Mouse (Mus musculus) MN1 (cell line): ENCODE data around the gene Actb.
A peak's percentile ranks its signal among the peaks of the same experiment; 100 is the strongest.
"Not testable (repeated sequence)": the region's sequence is repeated elsewhere in the genome, so short reads cannot be mapped to it uniquely, and the experiment has no call there.

ENCODE experiments used
- DNase-seq: peaks from one replicate; pipeline ENCODE4 v3.0.0-alpha.2; 2016; ENCODE audit warnings: low spot score

Actb gene

DNA sequence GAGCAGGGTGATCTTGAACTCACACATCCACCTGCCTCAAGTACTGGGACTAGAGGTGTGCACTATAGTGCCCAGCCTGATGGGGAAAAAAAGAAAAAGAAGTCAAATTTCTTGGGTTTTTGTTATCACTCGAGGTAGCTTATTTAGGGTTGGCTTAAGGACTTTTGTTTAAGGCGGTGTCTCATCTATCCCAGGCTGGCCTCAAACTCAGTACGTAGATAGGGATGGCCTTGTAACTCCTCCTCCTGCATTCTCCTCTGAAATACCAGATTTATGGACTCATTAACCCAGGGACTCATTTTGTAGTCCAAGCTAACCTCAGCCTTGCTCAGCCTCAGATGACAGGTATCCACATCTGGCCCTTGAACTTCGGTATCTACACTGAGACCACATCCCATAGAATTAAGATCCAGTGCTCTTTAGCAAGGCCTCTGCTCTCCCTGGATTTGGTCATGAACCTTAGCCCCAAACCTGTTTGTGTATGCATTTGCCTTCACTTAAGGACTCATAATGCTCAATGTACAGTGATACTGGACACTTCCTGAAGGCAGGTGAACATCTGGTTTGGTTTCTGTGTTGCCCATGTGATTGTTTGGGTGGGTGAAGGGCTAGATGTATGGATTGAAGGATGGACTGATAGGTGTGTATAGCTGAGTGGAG is 4.6 kb downstream of the Actb start:
- DNase-seq = peak; percentile 33

DNA sequence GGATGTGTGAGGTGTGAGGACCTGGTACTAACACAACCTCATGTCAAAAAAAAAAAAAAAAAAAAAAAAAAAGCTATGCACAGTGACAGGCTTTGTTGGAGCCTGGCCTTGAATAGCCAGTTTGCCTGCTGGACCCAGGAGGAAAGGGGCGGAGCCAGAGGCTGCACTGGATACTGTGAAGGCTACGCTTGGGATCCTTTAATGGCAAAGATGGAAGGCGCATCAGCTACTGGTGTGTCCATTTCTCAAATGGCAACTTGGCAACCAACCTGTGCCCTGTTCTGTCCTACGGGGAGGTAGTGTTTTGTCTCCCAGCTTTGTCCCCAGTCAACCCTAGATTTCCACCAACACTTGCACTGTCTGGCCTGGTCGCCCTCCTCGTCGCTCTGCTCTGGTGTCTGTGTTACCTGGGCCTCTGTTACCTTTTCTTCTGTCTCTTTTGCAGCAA is 5.2 kb downstream of the Actb start:
- DNase-seq = peak; percentile 66

DNA sequence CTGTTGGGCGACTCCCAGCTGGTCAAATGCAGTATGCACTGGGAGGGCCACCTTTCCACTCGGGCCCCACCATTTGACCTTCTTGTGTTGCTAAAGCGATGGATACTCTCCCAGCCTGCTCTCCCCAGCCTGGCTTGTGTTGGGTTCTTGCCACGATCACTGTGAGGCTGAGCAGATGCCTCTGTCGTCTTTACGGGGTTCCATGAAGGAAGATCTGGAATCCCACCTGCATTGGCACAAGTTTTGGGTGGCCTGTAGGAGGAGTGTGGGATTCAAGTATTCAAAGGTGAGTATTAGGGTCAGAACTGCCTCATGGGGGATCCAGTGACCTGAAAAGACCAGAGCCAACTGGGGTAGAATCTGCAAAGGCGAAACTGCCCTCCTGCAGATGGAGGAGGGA is 5.9 kb downstream of the Actb start:
- no peak for DNase-seq

DNA sequence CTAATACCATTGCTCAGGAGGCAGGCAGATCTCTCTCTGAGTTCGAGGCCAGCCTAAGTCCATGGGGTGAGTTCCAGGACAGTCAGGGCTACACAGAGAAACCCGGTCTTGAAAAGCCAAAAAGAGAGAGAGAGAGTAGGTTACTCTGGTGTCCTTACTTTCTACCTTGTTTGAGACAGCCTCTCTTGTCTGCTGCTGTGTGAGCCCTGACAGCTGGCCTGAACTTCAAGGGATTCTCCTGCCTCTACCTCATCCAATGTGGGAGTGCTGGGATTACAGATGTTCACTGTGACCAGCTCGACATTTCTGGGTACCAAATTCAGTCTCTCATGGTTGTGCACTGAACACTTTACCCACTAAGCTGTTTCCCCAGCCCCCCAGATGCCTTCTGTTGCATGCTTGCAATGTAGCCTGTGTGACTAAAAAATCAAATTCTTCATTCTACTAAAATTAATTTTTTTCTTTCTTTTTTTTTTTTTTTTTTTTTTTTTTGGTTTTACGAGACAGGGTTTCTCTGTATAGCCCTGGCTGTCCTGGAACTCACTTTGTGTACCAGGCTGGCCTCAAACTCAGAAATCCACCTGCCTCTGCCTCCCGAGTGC is 6.5 kb downstream of the Actb start:
- DNase-seq = no peak

DNA sequence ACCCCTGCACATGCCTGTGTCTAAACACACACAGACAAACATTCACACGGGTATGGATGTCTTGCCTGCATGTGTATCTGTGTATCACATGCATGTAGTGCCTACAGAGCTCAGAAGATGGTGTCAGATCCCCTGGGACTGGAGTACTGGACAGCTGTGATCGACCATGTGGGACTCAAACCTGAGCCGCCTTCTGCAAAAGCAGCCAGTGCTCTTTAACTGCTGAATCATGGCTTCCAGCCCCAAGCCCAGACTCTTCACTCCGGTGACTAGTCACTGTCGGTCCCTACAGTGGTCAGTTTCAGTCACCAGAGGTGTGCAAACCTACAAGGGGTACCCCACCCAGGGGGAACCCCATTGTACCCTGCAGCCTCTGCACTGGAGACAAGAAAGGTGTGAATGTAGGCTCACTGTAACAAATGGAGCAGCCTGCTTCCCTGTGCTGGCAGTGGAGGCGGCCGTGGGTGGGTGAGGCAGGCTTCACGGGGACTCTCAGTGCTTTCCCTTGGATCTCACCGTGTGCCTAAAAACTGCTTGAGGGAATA is 7.4 kb downstream of the Actb start:
- DNase-seq = peak; percentile 65

DNA sequence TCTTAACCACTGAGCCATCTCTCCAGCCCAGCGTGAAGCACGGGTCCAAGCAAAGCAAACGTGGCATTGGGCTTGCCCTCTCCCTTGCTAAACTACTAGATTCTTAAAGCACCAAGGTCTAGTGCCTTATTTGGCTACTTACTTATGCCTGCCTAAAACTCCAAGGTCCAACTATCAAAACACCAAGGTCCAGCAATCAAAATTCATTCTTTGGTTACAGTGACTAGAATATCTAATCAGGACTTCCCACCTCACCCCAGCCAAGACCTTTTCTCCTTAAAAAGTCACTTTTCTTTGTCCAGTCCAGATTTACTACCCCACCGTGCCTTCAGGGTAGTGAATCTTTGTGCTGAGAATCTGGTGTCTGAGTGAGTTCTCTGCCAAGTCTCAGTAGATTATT is 8.2 kb downstream of the Actb start:
- DNase-seq = no peak

DNA sequence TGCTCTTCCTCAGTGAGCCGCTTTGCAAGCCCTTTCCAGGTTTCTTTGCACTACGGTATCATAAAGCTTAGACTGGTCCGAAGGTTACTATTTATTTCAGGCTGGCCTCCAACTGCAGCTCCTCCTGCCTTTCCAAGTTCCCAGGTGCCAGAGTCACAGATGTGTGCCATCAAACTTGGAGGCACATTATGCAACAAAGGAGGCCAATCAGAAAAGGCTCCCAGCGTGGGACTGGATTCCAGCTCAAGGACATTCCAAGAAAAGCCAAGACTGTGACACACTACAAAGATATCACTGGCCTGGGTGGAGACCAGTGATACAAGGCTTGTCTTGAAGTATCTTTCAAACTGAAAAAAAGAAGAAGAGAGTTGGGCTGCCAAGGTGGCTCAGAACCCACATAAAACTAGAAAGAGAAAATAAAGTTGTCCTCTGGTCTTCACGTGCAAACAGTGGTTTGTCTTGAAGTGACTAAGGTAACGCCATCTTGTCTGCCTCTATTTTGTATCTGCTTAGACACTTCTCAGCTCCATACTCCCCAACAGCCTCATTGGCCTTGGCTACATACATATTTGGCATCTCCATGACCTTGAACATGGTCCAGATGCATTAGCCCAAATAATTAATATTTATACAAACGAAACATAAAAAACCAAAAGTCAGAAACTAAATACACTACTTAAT is 8.8 kb downstream of the Actb start:
- DNase-seq = no peak

DNA sequence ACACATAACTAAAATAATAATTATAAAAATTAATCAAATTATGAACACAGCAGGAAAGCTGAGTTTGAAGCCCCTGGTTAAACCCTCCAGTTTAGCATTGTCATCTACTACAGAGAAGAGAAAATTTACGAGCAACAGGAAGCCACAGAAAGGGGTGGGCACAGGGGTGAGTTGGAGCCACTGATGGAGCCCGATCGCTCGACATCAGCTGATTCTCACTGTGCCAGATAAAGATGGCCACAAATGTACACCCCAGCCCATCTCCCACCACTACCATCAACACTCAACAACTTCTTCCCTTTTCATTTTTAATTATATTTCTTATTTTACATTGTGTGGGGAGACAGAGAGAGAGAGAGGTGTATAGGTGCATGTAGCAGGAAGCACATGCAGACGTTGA is 9.8 kb downstream of the Actb start:
- DNase-seq = no peak

DNA sequence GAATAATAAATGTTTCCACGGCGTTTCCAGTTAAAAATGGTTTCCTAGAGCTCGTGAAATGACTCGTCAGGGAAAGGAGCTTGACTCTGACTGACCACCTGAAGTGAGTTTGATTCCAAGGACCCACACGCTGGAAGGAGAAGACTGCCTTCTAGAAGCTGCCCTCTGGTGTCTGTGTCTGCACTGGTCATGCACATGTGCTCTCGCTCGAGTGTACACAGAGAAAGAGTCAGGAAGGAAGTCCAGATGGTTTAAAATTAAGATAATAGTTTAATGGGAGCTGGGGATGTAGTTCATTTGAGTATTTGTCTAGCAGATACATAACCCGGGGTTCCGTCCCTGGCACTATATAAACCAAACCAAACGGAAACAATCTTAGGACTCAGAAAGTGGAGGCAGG is 10.4 kb downstream of the Actb start:
- DNase-seq = peak; percentile 54

DNA sequence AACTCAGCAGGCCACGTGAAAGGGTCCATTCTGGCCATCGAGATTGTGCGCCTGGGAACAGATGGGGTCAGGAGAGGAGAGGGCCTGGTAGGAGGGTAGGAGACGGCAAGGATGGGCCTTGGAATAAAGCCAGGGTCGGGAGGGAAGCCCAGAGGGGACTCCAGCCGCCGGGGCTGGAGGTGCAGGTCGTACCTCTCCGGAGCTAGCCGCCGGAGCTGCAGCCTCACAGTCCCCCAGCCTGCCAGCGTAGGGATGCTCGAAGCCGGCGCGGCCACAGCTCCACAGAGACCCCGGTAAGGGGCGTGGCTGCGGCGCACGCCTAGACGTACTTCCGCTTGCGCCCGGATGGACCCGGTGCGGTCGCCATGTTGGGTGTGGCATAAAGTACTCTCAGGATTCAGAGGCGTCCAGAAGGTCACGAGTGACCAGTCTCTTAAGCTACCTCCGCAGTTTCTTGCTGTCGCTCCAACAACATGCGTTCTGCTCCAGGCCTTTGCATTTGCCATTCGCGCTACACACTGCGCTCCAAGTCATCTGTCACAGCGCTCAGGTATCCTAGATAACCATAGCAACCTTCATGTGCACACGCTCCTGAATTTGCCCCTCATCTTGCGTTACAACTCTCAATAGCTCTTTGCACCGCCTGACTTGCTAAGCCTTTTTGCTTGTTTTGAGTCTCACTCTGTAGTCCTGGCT is 11.5 kb downstream of the Actb start, which contains the start of gene Fbxl18:
Fbxl18 (minus strand) TSS at position 504 of the 696 bp plus-strand sequence.
- peak; percentile 96 for DNase-seq

DNA sequence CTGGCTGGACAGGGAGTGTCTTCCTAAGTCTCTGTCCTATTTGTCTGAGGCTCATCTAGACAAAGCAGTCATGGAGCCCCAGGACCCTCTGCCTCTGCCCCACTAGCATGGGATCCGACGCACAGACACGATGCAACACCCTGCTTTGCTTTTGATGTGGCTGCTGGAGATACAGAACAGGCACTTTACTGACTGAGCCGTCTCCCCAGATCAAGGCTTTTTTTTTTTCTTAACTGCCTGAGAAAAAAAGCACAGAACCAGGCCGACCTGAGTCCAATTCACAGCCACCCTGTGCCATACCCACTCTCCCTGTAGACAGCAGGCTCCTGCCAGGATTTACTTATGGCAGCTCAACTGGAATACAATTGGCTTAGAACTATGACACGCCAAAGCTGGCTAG is 15.2 kb downstream of the Actb start:
- DNase-seq = no peak

DNA sequence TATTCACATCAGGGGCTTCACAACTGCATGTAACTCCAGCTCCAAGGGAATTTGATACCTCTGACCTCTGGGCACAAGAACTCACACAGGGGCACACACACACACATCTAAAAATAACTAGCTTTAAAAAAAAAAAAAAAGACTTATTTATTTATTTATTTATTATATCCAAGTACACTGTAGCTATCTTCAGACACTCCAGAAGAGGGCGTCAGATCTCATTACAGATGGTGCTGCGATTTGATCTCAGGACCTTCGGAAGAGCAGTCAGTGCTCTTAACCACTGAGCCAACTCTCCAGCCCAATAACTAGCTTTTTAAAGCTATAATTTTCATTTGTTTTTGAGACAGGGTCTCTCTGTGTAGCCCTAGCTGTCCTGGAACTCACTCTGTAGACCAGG is 19.0 kb downstream of the Actb start:
- not testable (repeated sequence) for DNase-seq

DNA sequence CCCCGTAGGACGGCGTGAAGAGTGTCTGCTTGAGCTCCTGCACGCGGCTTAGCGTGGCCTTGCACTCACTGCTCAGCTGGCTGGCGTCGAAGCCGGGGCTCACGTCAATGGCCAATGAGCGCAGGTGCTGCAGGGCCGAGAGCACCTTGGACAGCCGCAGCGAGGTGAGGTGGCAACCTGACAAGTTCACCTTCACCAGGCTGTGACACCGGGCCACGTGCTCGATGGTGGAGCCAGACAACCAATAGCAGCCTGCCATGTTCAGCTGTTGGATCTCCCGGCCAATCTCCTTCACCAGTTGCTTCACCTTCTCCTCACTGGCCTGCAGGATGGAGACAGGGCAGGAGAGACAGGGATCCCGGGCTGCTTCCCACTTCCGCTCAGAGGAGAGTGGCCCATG is 19.8 kb downstream of the Actb start:
- no peak for DNase-seq

DNA sequence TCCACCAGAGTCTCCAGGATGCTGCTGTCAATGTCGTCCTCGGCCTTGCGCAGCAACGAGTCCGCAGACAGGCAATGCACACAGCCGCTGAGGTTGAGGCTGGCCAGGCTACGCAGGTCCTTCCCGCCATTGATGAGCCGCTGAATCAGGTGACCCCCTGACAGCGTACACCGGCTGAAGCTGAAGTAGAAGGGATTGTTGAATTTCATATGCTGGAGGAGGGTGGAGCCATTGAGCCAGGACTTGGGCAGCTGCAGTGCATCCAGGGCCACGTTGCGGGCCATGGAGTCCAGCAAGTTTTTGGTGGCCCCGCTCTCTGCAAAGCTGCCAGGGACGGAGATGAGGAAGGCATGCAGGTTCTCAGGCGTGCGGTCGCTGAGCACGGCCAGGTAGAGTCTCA is 20.4 kb downstream of the Actb start:
- DNase-seq = no peak

DNA sequence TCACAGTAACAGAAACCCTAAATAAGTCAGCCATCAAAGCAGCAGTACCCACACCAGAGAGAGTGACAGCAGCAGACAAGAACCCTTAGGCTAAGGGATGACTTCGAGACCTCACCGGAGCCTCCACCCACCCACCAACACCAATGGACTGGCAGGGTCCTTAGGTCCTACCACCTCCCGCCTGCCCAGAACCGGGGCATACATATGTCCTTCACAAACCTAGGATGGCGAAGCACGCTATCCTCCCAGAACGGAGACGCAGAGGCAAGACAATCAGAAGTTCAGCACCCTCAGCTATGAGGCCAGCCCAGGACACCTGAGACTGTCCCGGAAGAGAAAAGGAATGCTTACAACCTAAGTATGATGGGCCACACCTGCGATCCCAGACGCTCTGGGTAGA is 24.1 kb downstream of the Actb start:
- DNase-seq = no peak

DNA sequence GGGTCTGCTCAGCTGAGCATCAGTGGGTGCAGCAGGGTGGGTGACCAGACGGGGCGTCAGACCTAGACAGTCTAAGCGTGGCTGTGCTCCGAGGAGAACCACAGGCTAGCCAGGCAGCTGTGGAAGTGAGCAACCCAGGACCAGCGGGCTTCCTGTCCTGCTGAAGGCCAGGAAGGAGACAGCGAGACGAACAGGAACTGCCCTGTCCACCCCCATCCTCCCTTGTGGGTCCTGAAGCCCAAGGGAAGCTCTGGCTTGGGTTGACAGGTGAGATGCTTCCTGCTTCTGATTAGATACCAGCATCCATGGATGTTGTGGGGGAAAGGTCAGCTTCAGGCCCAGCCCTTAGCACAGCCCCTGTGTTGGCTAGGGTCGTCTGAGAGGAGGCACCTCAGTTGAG is 24.6 kb downstream of the Actb start:
- DNase-seq = no peak

DNA sequence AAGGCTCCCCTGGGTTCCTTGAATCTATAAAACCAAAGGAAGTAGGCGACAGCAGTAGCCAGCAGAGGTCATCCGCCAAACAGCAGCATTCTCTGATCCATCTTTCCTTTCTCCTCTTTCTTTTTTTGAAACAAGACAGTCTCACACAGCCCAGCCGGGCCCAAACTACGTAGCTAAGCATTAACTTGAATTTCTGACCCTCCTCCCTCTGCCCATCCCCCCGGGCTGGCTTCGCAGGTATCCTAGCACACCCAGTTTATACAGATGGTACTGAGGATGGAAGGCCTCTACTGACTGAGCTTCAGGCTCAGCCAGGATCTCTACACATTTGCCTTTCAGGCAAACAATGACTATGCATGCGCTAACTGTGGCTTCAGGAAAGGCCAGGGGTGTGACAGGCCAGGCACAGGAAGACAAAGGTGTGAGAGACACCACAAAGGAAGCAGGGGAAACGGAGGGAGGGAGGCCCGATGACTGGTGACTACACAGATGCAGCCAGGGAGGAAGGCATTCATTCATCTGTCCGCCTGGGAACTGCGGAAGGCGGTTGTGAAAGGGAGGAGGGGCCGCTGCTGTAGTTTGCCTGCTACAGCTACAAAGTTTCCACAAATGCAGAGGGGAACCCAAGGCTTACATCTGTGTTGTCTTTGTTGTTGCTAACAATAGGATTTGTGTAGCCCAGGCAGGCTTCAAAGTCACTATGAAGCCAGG is 25.6 kb downstream of the Actb start:
- DNase-seq = no peak

DNA sequence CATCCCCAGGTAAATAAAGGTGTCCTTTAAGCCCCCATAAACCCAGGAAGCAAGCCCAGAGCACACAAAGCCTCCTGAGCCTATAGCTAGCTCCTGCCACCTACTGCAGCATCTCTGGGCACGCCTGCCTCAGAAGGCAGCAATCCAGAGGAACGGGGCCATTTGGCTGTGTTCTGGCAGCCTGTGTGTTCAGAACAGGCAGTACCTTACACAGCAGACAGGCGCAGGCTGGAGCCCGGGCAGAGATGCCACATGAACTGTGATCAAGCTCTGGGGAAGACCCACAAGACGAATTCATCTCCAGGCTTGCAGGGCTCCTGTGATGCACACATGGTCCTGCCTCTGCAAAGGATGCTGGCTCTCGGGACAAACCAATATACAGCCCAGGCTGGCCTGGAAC is 26.3 kb downstream of the Actb start:
- DNase-seq = no peak

DNA sequence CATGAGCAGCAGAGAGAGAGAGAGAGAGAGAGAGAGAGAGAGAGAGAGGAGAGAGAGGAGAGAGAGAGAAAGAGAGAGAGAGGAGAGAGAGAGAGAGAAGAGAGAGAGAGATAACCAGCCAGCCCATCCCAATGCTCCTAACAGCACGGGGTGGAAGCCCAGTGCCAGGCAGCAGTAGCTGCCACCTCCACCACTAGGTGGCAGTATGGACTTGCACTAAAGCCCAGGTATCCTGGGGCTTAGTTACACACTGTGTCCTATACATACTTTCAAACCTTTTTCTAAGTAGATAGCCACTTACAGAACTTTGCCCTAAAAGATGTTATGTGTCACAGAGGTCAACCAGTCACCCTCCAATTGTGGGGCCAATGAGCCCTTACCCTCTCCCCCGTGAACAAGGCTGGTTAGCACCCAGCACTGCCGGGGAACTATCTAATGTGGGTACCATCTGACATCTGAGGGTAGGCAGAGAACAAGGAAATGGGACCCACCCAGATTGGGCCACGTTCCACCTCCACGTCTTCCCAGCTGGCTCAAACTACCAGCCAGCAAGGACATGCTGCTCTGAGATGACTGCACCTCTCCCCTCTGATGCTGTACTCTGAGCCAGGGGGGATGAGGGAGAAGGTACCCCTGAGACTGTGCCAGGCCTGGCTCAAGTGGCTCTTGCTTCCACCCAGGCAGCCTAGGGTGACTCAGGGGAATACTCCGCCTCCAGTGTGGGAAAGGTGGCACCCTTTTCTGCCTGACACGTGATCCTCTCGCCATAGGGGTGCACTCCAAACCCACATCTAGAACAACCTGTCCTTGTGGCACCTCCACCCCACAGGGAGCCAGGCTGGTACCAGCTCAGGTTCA is 27.0 kb downstream of the Actb start:
- DNase-seq = peak; percentile 96

DNA sequence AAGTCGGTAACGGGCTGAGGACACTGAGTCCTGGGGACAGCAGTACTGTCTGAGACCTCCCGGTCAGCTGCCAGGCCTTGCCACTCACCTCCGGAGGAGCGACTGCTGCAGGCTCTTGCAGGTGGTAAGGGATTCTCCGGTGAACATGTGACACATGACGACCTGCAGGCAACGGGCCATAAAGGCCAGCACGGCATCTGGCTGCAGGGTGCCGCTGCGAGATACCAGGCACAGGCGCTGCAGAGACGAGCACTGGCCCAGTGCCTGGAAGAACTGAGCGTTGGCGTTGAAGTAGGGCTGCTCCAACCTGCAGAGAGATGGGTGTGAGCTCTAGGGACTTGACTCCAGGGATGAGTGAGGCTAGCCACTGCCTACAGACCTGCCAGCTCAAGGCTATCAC is 28.0 kb downstream of the Actb start:
- DNase-seq = peak; percentile 92
